Mouse (Mus musculus) lung, postnatal 0 days (tissue): ENCODE results near the gene Kcmf1.

Experiments
- CTCF ChIP-seq: IDR thresholded peaks from 2 replicates; pipeline ENCODE4 v1.5.1; 2016; ENCODE audit warnings: antibody characterized with exemption, mild to moderate bottlenecking
- EP300 ChIP-seq: IDR thresholded peaks from 2 replicates; pipeline ENCODE4 v1.6.1; 2016; ENCODE audit warnings: antibody characterized with exemption, mild to moderate bottlenecking, control low read depth

- TF ChIP-seq CTCF: peak; percentile 68
- TF ChIP-seq EP300: no peak
Measured at GRCm38 (mm10) chr6:72828857-72829256, 70.9 kb downstream of the Kcmf1 start.
